9 mouse cellular contexts compared by ENCODE assay signal in the genomic region with DNA sequence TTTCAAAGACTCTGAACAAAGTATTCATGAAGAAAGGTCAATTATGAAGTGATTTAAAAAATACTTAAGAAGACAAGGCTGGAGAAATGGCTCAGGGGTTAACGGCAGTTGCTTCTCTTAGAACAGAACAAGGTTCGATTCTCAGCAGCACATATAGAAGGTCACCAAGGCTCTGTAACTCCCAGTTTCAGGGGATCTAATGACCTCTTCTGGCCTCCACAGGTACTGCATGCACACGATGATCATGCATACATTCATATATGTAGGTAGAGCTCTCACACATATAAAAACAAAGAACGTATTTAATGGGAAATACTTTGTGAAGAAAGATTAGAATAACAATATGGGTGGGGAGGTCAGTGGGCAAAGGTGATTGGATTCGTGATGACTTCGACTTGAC. TPM values are rescaled to one million over a fixed set of nuclear protein-coding genes. Genes with fewer than 3 reads are reported as not detected.
A peak's percentile ranks its signal among the peaks of the same experiment; 100 is the strongest.
DNase-seq lines count a peak whose midpoint lies in the region; ATAC-seq lines count a peak whose summit lies in the region.
"Had no signal": no experiment of that assay in that cellular context is flagged by ENCODE, and none has a peak within 500 bp of the region (broad histone marks: within the 10 kb centered on the region; RNA-seq: fewer than 3 reads in every experiment).

No protein-coding gene starts in this region.

- H3K4me2 ChIP-seq in hindbrain, embryonic 11.5 days (replicated peaks; ENCODE audit: low read depth, low read length), result no peak overlapping the region
- no peak overlapping the region for H3K4me2 ChIP-seq in hindbrain, embryonic 14.5 days (replicated peaks)

- H3K9ac ChIP-seq in hindbrain, embryonic 11.5 days (ENCODE audit: low read depth, low read length), result no peak overlapping the region
- no peak overlapping the region for H3K9ac ChIP-seq in hindbrain, embryonic 14.5 days

- H3K4me3 ChIP-seq in hindbrain, embryonic 11.5 days (ENCODE audit: low read depth, low read length), result no peak overlapping the region
- H3K4me3 ChIP-seq in hindbrain, embryonic 14.5 days (replicated peaks; ENCODE audit: low read length), result no peak overlapping the region
- H3K4me3 ChIP-seq in embryonic facial prominence, embryonic 10.5 days, result no peak overlapping the region
- H3K4me3 ChIP-seq: midbrain, embryonic 10.5 days had no signal

- 87% methylated on average over 6 of the region's 6 CpGs for WGBS in hindbrain, embryonic 11.5 days
- WGBS in hindbrain, embryonic 14.5 days, result 89% methylated on average over 6 of the region's 6 CpGs
- 90% methylated on average over 6 of the region's 6 CpGs for WGBS in embryonic facial prominence, embryonic 10.5 days

- H3K4me1 ChIP-seq in hindbrain, embryonic 11.5 days (replicated peaks; ENCODE audit: control insufficient read depth, insufficient read depth, low read length), result no peaks in the 10 kb centered on the region
- no peaks in the 10 kb centered on the region for H3K4me1 ChIP-seq in hindbrain, embryonic 14.5 days (replicated peaks; ENCODE audit: control insufficient read depth, insufficient read depth, low read length)
- no peaks in the 10 kb centered on the region for H3K4me1 ChIP-seq in embryonic facial prominence, embryonic 10.5 days
- H3K4me1 ChIP-seq: midbrain, embryonic 10.5 days had no signal

- H3K9me3 ChIP-seq in hindbrain, embryonic 11.5 days (ENCODE audit: control insufficient read depth, low read length), result no peaks in the 10 kb centered on the region
- no peaks in the 10 kb centered on the region for H3K9me3 ChIP-seq in hindbrain, embryonic 14.5 days (ENCODE audit: control insufficient read depth, low read length)
- H3K9me3 ChIP-seq in embryonic facial prominence, embryonic 10.5 days, result no peaks in the 10 kb centered on the region
- H3K9me3 ChIP-seq: midbrain, embryonic 10.5 days had no signal

- ATAC-seq in hindbrain, embryonic 11.5 days (ENCODE audit: low FRiP score), result 0 out of 2 replicates have a peak, but pooled peaks have one; percentile 38
- no peak for ATAC-seq in hindbrain, embryonic 14.5 days (ENCODE audit: low FRiP score)

- H3K27me3 ChIP-seq in hindbrain, embryonic 11.5 days (ENCODE audit: control insufficient read depth, insufficient read depth, low read length), result no peaks in the 10 kb centered on the region
- no peaks in the 10 kb centered on the region for H3K27me3 ChIP-seq in hindbrain, embryonic 14.5 days (ENCODE audit: control insufficient read depth, insufficient read depth, low read length)
- H3K27me3 ChIP-seq in embryonic facial prominence, embryonic 10.5 days (replicated peaks; ENCODE audit: low read depth, poor library complexity, severe bottlenecking), result no peaks in the 10 kb centered on the region

- no peak overlapping the region for H3K27ac ChIP-seq in hindbrain, embryonic 11.5 days (ENCODE audit: low read depth, low read length)
- no peak overlapping the region for H3K27ac ChIP-seq in hindbrain, embryonic 14.5 days
- no peak overlapping the region for H3K27ac ChIP-seq in embryonic facial prominence, embryonic 10.5 days (replicated peaks)
- H3K27ac ChIP-seq: midbrain, embryonic 10.5 days had no signal

- peak; percentile 41 for DNase-seq in hindbrain, embryonic 11.5 days (ENCODE audit: low spot score)
- DNase-seq in hindbrain, embryonic 14.5 days (ENCODE audit: low spot score), result no peak
- DNase-seq in MEL-GATA-1-ER (ENCODE audit: extremely low read depth, low read depth), result peak; percentile 43
- peak; percentile 22 for DNase-seq in embryonic facial prominence, embryonic 10.5 days (ENCODE audit: low spot score)
- DNase-seq in lung, postnatal 14 days, result peak; percentile 61
- DNase-seq in urinary bladder, adult 18-20 months (ENCODE audit: low spot score in 2 of 2), result no peak
- DNase-seq in yolk sac, embryonic 10.5 days (ENCODE audit: low spot score), result no peak
- no peak for DNase-seq in layer of hippocampus, adult 8-10 months (ENCODE audit: low spot score in 2 of 2)

- peaks cover 8% of the 10 kb centered on the region; the same call in 1 of the 2 replicates for H3K36me3 ChIP-seq in hindbrain, embryonic 11.5 days (ENCODE audit: control insufficient read depth, insufficient read depth, low read length)
- peaks cover 14% of the 10 kb centered on the region; the same call in 1 of the 2 replicates for H3K36me3 ChIP-seq in hindbrain, embryonic 14.5 days (replicated peaks; ENCODE audit: control insufficient read depth, insufficient read depth)
- H3K36me3 ChIP-seq in embryonic facial prominence, embryonic 10.5 days (replicated peaks), result peaks cover 90% of the 10 kb centered on the region

RNA-seq across cellular contexts. Expression of a gene that starts 56.5 kb away (rescaled TPM):
- polyA plus RNA-seq in hindbrain, embryonic 11.5 days (2014; fragmentation: Nextera tagmentation; extraction: Ambion mirVana), result 31.6 and 39.5 TPM in 2 replicates
- polyA plus RNA-seq in hindbrain, embryonic 14.5 days (2014; fragmentation: Nextera tagmentation; extraction: Ambion mirVana), result 22.0 and 23.9 TPM in 2 replicates
- polyA plus RNA-seq in embryonic facial prominence, embryonic 10.5 days (2016; fragmentation: Nextera tagmentation; extraction: Ambion mirVana), result 42.8 and 45.7 TPM in 2 replicates
- 10 to 100 TPM; 17.4 to 28.1 (median 20.3) TPM for total RNA-seq in layer of hippocampus, adult 8-10 months (2022)

Comparison
In these comparisons a context has a peak if more than half of its experiments do, and no peak if none do; other contexts are left out.
1. DNase-seq: peak in hindbrain, embryonic 11.5 days (single experiment), MEL-GATA-1-ER (single experiment), embryonic facial prominence, embryonic 10.5 days (single experiment) and lung, postnatal 14 days (single experiment); none in hindbrain, embryonic 14.5 days (single experiment), urinary bladder, adult 18-20 months (0 of 2), yolk sac, embryonic 10.5 days (single experiment) and layer of hippocampus, adult 8-10 months (0 of 2).